Mouse (Mus musculus): ENCODE results near the gene Cib3. TPM values are rescaled to one million over a fixed set of nuclear protein-coding genes. Genes with fewer than 3 reads are reported as not detected.

Cib3 gene
- 0.07 and 0.22 TPM in 2 replicates for polyA plus RNA-seq (2012; rRNA removed; ENCODE audit: low replicate concordance)

DNA sequence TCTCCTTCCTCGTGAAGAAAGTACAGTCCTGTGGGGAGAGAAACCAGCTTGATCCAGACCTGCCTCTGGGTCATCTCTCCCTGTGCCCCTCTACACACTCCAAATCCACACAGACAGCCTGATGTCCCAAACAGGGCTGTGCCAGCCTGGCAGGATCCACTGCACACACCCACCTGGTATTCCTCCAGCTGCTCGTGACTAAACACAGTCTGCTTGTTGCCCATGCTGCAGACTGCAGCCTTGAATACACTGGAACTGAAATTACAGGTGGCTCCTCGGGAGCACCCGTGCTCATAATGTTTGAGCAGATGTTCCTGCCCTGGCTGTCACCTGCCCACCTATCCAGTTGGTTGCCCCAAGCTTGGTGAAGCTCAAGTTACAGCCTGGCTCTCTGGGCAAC, at the start of gene Cib3:
Gene Cib3 (minus strand): TSS at position 87 of the 400 bp plus-strand sequence.

DNA sequence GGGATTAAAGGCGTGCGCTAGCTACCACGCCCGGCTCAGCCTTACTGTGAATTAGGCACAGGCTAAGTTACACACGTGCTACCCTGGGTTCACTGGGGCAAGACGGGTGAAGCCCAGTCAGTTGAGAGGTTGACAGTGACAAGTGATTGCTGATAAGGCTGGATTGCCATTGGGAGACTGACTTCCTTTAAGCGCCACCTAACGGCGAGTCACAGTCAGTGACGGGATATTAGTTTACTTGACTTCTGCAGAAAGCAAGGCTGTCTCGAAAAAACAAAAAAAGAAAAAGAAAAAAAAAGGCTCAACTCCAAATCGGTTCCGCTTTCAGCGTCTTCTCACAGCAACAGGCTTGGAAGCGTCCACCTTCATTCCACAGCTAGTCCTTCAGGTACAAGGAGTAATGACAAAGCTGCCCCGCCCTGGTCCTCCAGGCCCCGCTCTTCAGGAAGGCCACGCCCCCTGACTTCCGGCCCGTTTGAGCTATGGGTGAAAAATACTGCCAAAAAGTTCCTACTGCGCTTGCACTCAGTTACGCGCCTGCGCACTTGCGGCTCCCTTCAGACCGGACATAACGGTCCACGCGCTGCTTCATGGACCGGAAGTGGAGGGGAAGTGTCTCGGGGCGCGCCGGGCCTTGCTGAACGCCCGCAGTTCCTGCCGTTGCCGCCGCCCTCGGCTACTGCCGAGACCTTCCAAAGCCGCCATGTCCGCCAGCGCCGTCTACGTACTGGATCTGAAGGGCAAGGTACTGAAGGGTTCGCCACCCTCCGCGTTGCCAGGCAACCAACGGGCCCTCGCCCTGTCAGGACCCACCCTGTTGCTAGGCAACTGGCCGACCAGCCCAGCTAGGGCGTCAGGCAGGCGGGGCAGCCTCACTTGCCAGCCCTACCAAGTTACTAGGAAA, 27.1 kb upstream of the Cib3 start, which contains the start of gene Ap1m1:
Gene Ap1m1 (plus strand): TSS at position 520 of the 904 bp plus-strand sequence.

DNA sequence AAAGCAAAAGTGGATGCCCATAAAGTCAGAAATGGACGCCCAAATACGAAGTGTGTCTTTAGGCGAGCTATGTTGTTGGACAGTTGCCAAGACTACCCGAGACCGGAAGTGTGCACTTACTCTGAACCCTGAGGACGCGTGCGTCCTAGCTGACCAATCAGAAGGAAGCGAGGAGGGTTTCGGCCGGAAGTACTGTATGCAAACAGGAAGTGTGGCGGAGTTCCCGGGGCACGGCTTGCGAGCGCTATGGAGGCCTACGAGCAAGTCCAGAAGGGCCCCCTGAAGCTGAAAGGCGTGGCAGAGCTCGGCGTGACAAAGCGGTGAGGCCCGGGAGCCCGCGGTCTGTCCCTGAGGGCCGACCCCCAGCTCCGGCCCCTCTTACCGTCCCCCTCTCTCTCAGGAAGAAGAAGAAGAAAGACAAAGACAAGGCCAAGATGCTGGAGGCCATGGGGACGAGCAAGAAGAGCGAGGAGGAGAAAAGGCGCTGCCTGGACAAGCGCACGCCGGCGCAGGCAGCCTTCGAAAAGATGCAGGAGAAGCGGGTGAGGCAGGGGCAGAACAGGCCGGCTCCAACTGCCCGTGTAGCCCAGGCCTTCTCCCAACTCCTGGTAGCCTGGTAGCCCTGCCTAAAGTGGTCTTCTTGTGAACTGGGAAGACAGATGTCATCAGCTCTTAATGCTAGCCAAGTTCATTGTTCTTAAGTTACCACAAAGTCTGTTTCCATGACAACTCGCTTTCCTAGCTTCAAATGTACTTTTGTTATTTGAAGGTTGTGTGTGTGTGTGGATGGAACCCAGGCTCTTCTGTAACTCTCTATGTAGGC, 7.1 kb upstream of the Cib3 start, which contains the start of gene Fam32a:
Gene Fam32a (plus strand): TSS at position 190 of the 823 bp plus-strand sequence.

DNA sequence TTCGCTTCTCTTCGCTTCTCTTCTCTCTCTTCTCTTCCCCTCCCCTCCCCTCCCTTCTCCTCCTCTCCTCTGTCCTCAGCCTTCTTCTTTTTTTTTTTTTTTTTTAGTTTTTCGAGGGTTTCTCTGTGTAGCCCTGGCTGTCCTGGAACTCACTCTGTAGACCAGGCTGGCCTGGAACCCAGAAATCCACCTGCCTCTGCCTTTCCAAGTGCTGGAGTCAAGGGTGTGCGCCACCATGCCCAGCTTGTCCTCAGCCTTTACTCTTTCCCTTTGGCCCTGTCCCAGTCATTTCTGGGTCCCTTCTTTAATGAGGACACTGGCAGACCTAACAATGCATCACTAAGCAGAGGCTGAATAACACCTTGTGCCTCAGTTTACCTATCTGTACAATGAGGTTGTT, 899 bp upstream of the Cib3 start, which contains the start of gene Gm11034:
Gene Gm11034 (minus strand): TSS at position 101 of the 400 bp plus-strand sequence.

DNA sequence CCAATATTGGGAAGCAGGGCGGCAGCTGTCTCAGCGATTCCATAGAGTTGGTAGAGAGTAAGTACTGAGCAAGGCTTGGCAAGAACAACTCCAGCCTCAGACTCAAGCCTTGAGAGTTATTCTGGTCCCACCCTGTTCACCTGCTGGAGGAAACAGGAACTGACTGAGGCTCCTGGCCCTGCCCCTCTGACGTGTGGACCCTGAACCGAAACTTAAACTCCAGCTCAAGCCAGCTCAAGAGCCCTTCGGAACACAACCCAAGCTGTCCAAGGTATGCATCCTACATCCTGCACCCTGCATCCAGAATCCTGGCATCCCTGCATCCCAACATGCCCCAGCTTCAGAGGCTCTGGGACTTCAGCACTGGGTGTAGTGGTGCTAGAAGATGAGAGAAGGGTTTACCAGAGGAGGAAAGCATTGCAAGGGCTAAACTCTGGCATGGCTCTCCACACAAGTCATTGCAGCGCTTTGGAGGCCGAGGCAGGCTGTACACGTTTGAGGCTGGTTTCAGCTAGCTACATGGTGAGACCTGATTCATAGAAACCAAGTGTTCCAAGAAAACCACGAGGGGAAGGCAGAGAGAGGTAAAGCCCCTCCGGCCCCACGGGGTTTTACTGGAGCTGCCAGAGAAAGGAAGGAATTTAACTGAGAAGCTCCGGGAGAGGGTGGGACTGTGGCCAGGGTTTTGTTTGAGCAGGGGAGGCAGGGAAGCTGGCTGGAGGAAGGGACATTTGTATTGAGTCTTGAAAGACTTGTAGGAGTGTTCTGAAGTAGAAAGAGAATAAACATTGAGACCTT, 23.0 kb downstream of the Cib3 start, which contains the start of gene Hsh2d:
Gene Hsh2d (plus strand): TSS at position 222 of the 798 bp plus-strand sequence.

DNA sequence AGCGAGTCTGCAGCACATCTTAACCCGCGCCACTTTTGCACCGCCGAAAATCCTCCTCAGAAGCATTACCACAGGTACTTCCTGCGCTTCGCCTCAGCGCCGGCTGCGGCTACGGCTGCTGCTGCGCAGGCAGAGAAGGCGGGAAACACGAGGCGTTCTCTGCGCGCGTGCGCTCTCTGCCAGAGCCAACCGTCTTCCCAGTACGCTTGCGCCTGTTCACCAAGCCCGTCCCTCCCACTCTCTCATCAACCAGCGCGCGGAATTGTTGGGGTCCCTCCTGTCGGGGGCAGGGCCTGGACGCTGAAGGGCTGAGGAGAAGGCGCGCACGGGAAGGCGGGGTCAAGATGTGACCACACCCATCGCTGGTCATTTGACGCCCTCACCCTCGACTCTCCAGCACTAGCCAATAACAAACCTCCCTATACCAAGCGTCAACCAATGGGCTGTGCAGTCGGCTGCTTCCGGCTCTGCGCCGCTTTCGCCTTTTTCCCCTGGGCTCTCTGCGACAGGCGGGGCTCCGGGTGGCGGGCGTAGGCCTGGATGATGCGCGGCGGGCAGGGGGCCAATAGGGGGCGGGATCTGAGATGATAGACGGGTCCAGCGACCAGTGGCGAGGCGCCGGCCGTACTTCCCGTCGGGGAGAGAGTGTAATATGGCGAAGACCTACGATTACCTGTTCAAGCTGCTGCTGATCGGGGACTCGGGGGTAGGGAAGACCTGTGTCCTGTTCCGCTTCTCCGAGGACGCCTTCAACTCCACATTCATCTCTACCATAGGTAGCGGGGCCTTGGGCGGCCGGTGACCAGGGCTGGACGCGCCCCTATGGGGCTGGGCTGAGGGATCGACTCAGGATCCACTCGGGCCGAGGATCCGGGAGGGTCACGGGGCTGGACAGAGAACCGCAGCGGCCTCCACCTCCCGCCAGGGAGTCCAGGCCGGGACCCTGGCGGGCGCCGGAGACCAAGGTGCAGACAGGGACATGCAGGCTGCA, 51.6 kb downstream of the Cib3 start, which contains the start of gene Rab8a:
Gene Rab8a (plus strand): TSS at position 494 of the 991 bp plus-strand sequence.

Other genes with a start within 250 kb of the Cib3 start
- gene Cyp4f18, start 203.2 kb downstream of the Cib3 start, polyA plus RNA-seq (2012; rRNA removed; ENCODE audit: low replicate concordance) = 4.5 and 37.2 TPM in 2 replicates
- gene Olfr372, start 171.6 kb downstream of the Cib3 start, polyA plus RNA-seq (2012; rRNA removed; ENCODE audit: low replicate concordance) = not detected in 2 replicates
- gene Olfr373, start 129.7 kb downstream of the Cib3 start, polyA plus RNA-seq (2012; rRNA removed; ENCODE audit: low replicate concordance) = not detected in 2 replicates
- gene Olfr374, start 105.8 kb downstream of the Cib3 start, polyA plus RNA-seq (2012; rRNA removed; ENCODE audit: low replicate concordance) = not detected in 2 replicates
- gene Tpm4, start 77.9 kb downstream of the Cib3 start, polyA plus RNA-seq (2012; rRNA removed; ENCODE audit: low replicate concordance) = 119 and 139 TPM in 2 replicates
- gene Rab8a, start 51.6 kb downstream of the Cib3 start, polyA plus RNA-seq (2012; rRNA removed; ENCODE audit: low replicate concordance) = 39.3 and 70.9 TPM in 2 replicates
- gene Hsh2d, start 23.2 kb downstream of the Cib3 start, polyA plus RNA-seq (2012; rRNA removed; ENCODE audit: low replicate concordance) = 0.44 and 2.3 TPM in 2 replicates
- gene Gm11034, start 799 bp upstream of the Cib3 start, polyA plus RNA-seq (2012; rRNA removed; ENCODE audit: low replicate concordance) = not detected in 2 replicates
- gene Fam32a, start 6.9 kb upstream of the Cib3 start, polyA plus RNA-seq (2012; rRNA removed; ENCODE audit: low replicate concordance) = 55.5 and 67.0 TPM in 2 replicates
- 72.2 and 121 TPM in 2 replicates for gene Ap1m1, start 27.2 kb upstream of the Cib3 start, polyA plus RNA-seq (2012; rRNA removed; ENCODE audit: low replicate concordance)
- 0.97 and 5.8 TPM in 2 replicates for gene Gm10282, start 92.4 kb upstream of the Cib3 start, polyA plus RNA-seq (2012; rRNA removed; ENCODE audit: low replicate concordance)
- 40.8 and 44.3 TPM in 2 replicates for gene Klf2, start 106.2 kb upstream of the Cib3 start, polyA plus RNA-seq (2012; rRNA removed; ENCODE audit: low replicate concordance)
- gene Eps15l1, start 208.6 kb upstream of the Cib3 start, polyA plus RNA-seq (2012; rRNA removed; ENCODE audit: low replicate concordance) = 39.9 and 63.3 TPM in 2 replicates
- 1.1 and 1.5 TPM in 2 replicates for gene Calr3, start 231.0 kb upstream of the Cib3 start, polyA plus RNA-seq (2012; rRNA removed; ENCODE audit: low replicate concordance)
- 12.2 and 12.9 TPM in 2 replicates for gene 1700030K09Rik, start 231.0 kb upstream of the Cib3 start, polyA plus RNA-seq (2012; rRNA removed; ENCODE audit: low replicate concordance)